Mouse (Mus musculus) stomach, postnatal 0 days (tissue): ENCODE measurements around the gene Cd80.

Experiments
- CTCF ChIP-seq: IDR thresholded peaks from 2 replicates; pipeline ENCODE4 v1.5.1; 2016; ENCODE audit warnings: antibody characterized with exemption, low read depth, mild to moderate bottlenecking, moderate library complexity
- EP300 ChIP-seq: optimal IDR thresholded peaks from 2 replicates; pipeline ENCODE3; 2016; ENCODE audit warnings: antibody characterized with exemption

- TF ChIP-seq CTCF, result no peak
- TF ChIP-seq EP300, result no peak
Measured at GRCm38 (mm10) chr16:38414953-38415352, 40.4 kb upstream of the Cd80 start.
